Mouse (Mus musculus) MEL (cell line): ENCODE results near the gene Gm28710. TPM values are rescaled to one million over a fixed set of nuclear protein-coding genes. Genes with fewer than 3 reads are reported as not detected.

Source experiments
- DNase-seq: peaks from one replicate; pipeline ENCODE4 v3.0.0; 2011; ENCODE audit warnings: low read depth, low spot score
- H3K27ac ChIP-seq: 2 replicates; pipeline ENCODE4 v1.5.1; 2012; ENCODE audit warnings: low read depth, mild to moderate bottlenecking, control low read depth, low read length, moderate library complexity; ENCODE audit not compliant: control insufficient read depth
- H3K27me3 ChIP-seq, 2 experiments: fragments of 150-350 bp in 1 of 2; sonication (generic) in 1 of 2; 2 replicates each; pipeline ENCODE4 v1.6.1; 2012; ENCODE audit warnings: low read length in 2 of 2, mild to moderate bottlenecking in 2 of 2, improper control_type of control experiment in 1 of 2, moderate library complexity in 1 of 2; ENCODE audit not compliant: insufficient read depth in 2 of 2, control insufficient read depth in 1 of 2
- H3K36me3 ChIP-seq, 2 experiments: 2 replicates each; pipeline ENCODE4 v1.6.1; 2012 to 2014; ENCODE audit warnings: low read length in 2 of 2, improper control_type of control experiment in 1 of 2, inconsistent platforms in 1 of 2, mild to moderate bottlenecking in 1 of 2; ENCODE audit not compliant: insufficient read depth in 2 of 2, control insufficient read depth in 1 of 2
- H3K4me1 ChIP-seq, 2 experiments: fragments of 150-350 bp in 1 of 2; sonication (generic) in 1 of 2; 2 replicates each; pipeline ENCODE4 v1.6.1; 2012; ENCODE audit warnings: low read length in 2 of 2, improper control_type of control experiment in 1 of 2, mild to moderate bottlenecking in 1 of 2; ENCODE audit not compliant: insufficient read depth in 2 of 2, control insufficient read depth in 1 of 2
- H3K4me3 ChIP-seq, 2 experiments: fragments of 150-350 bp in 1 of 2; sonication (generic) in 1 of 2; 2 replicates each; pipeline ENCODE4 v1.5.1; 2012; ENCODE audit warnings: low read depth in 2 of 2, low read length in 2 of 2, mild to moderate bottlenecking in 2 of 2, moderate library complexity in 2 of 2, control low read depth in 1 of 2, improper control_type of control experiment in 1 of 2; ENCODE audit not compliant: control insufficient read depth in 1 of 2, insufficient read depth in 1 of 2
- H3K79me2 ChIP-seq: 2 replicates; pipeline ENCODE4 v1.6.1; 2012; ENCODE audit warnings: mild to moderate bottlenecking, low read length, moderate library complexity; ENCODE audit not compliant: control insufficient read depth, poor library complexity, insufficient read depth
- H3K9ac ChIP-seq: 2 replicates; pipeline ENCODE4 v1.6.1; 2012; ENCODE audit warnings: low read depth, mild to moderate bottlenecking, control low read depth, low read length, moderate library complexity; ENCODE audit not compliant: control insufficient read depth, poor library complexity, severe bottlenecking
- H3K9me3 ChIP-seq: fragments of 150-350 bp; sonication (generic); replicated peaks from 2 replicates; pipeline ENCODE4 v1.6.1; 2012; ENCODE audit warnings: mild to moderate bottlenecking, low read length, improper control_type of control experiment, moderate library complexity; ENCODE audit not compliant: insufficient read depth
- CHD1 ChIP-seq: IDR thresholded peaks from 2 replicates; pipeline ENCODE4 v1.6.1; 2012; ENCODE audit warnings: low read depth, mild to moderate bottlenecking, inconsistent platforms, low read length, improper control_type of control experiment
- CTCF ChIP-seq, 3 experiments: IDR thresholded peaks in 2 of 3; conservative IDR thresholded peaks in 1 of 3; 2 replicates each; pipeline ENCODE4 v1.5.1; 2011 to 2012; ENCODE audit warnings: low read length in 3 of 3, low read depth in 2 of 3, mild to moderate bottlenecking in 2 of 3, improper control_type of control experiment in 1 of 3, inconsistent platforms in 1 of 3, mixed read lengths in 1 of 3, moderate library complexity in 1 of 3; ENCODE audit not compliant: control insufficient read depth in 1 of 3, insufficient read depth in 1 of 3, poor library complexity in 1 of 3, severe bottlenecking in 1 of 3
- E2F4 ChIP-seq: IDR thresholded peaks from 2 replicates; pipeline ENCODE4 v1.6.1; 2011; ENCODE audit warnings: low read depth, low read length, improper control_type of control experiment, borderline replicate concordance
- EP300 ChIP-seq, 2 experiments: IDR thresholded peaks; 2 replicates each; pipeline ENCODE4 v1.6.1; 2011; ENCODE audit warnings: improper control_type of control experiment in 2 of 2, low read length in 2 of 2, low read depth in 1 of 2, mild to moderate bottlenecking in 1 of 2
- GABPA ChIP-seq: IDR thresholded peaks from 2 replicates; pipeline ENCODE4 v1.6.1; 2012; ENCODE audit warnings: low read depth, mild to moderate bottlenecking, inconsistent platforms, low read length, improper control_type of control experiment, moderate library complexity
- MAFK ChIP-seq: IDR thresholded peaks from 2 replicates; pipeline ENCODE4 v1.6.1; 2011; ENCODE audit warnings: low read depth, mild to moderate bottlenecking, low read length, improper control_type of control experiment, borderline replicate concordance
- MEF2A ChIP-seq: IDR thresholded peaks from 2 replicates; pipeline ENCODE4 v1.6.1; 2014; ENCODE audit warnings: low read depth, mild to moderate bottlenecking, inconsistent platforms, low read length, improper control_type of control experiment; ENCODE audit not compliant: poor library complexity, insufficient replicate concordance, severe bottlenecking; ENCODE audit errors: extremely low read depth
- MXI1 ChIP-seq: IDR thresholded peaks from 2 replicates; pipeline ENCODE4 v1.6.1; 2011; ENCODE audit warnings: mild to moderate bottlenecking, low read depth, low read length, improper control_type of control experiment
- NELFE ChIP-seq: IDR thresholded peaks from 2 replicates; pipeline ENCODE4 v1.6.1; 2011; ENCODE audit warnings: low read depth, low read length, improper control_type of control experiment
- POLR2AphosphoS2 ChIP-seq: IDR thresholded peaks from 2 replicates; pipeline ENCODE4 v1.6.1; 2011; ENCODE audit warnings: low read length, improper control_type of control experiment
- POLR2AphosphoS5 ChIP-seq: IDR thresholded peaks from 2 replicates; pipeline ENCODE4 v1.6.1; 2012; ENCODE audit warnings: low read depth, borderline replicate concordance, mild to moderate bottlenecking, inconsistent platforms, low read length, moderate library complexity, mixed read lengths
- RAD21 ChIP-seq: IDR thresholded peaks from 2 replicates; pipeline ENCODE4 v1.6.1; 2011; ENCODE audit warnings: mild to moderate bottlenecking, low read depth, low read length, improper control_type of control experiment
- SIN3A ChIP-seq: IDR thresholded peaks from 2 replicates; pipeline ENCODE4 v1.6.1; 2012; ENCODE audit warnings: low read length, improper control_type of control experiment, inconsistent platforms
- SMC3 ChIP-seq: IDR thresholded peaks from 2 replicates; pipeline ENCODE4 v1.6.1; 2011; ENCODE audit warnings: low read depth, low read length, improper control_type of control experiment
- UBTF ChIP-seq: IDR thresholded peaks from 2 replicates; pipeline ENCODE4 v1.6.1; 2012; ENCODE audit warnings: low read depth, mild to moderate bottlenecking, inconsistent platforms, low read length, improper control_type of control experiment, moderate library complexity, borderline replicate concordance; ENCODE audit not compliant: insufficient read depth
- USF1 ChIP-seq: IDR thresholded peaks from 2 replicates; pipeline ENCODE4 v1.6.1; 2014; ENCODE audit warnings: low read depth, mild to moderate bottlenecking, inconsistent platforms, low read length, improper control_type of control experiment, moderate library complexity
- USF2 ChIP-seq, 2 experiments: IDR thresholded peaks; 2 replicates each; pipeline ENCODE4 v1.6.1; 2011 to 2012; ENCODE audit warnings: improper control_type of control experiment in 2 of 2, low read length in 2 of 2, borderline replicate concordance in 1 of 2, inconsistent platforms in 1 of 2, low read depth in 1 of 2, mild to moderate bottlenecking in 1 of 2; ENCODE audit not compliant: insufficient read depth in 1 of 2
- ZC3H11A ChIP-seq: IDR thresholded peaks from 2 replicates; pipeline ENCODE4 v1.6.1; 2012; ENCODE audit warnings: low read depth, mild to moderate bottlenecking, inconsistent platforms, low read length, improper control_type of control experiment
- ZKSCAN1 ChIP-seq: IDR thresholded peaks from 2 replicates; pipeline ENCODE4 v1.6.1; 2012; ENCODE audit warnings: low read depth, mild to moderate bottlenecking, inconsistent platforms, low read length, improper control_type of control experiment, moderate library complexity
- ZNF384 ChIP-seq: IDR thresholded peaks from 2 replicates; pipeline ENCODE4 v1.6.1; 2012; ENCODE audit warnings: low read depth, mild to moderate bottlenecking, inconsistent platforms, low read length, improper control_type of control experiment
- polyA plus RNA-seq, 2 experiments: library from polyadenylated mRNA; stranded (reverse) in 1 of 2; unstranded in 1 of 2; fragments of >175 nt in 1 of 2; fragments of >200 nt in 1 of 2; gene quantifications; 2 replicates each; pipeline versions ENCODE4 v1.2.1 to v1.2.4; 2012; ENCODE audit warnings: low replicate concordance in 2 of 2, low read depth in 1 of 2; ENCODE audit not compliant: insufficient read length in 2 of 2, insufficient read depth in 1 of 2, missing spikeins in 1 of 2
- total RNA-seq: library from RNA; depleted of rRNA; stranded (reverse); fragments of 300-350 nt; gene quantifications from 2 replicates; pipeline ENCODE4 v1.2.3, GENCODE M21; 2012

Gene Gm28710
- total and polyA plus RNA-seq, 3 experiments: not detected

GRCm38 (mm10) chr5:16894161-16894560, 102.6 kb downstream of the Gm28710 start:
- no peaks in the 10 kb centered on the region for H3K79me2 ChIP-seq
- DNase-seq: peak; percentile 26
- no peaks in the 10 kb centered on the region for H3K4me1 ChIP-seq
- H3K36me3 ChIP-seq: no peaks in the 10 kb centered on the region
- no peaks in the 10 kb centered on the region for H3K27me3 ChIP-seq
- no peaks in the 10 kb centered on the region for H3K9me3 ChIP-seq
- H3K27ac ChIP-seq: no peak overlapping the region
- no peak overlapping the region for H3K9ac ChIP-seq
- H3K4me3 ChIP-seq: no peak overlapping the region
- TF ChIP-seq USF2 (IDR thresholded peaks at IDR 0.05; ENCODE audit: borderline replicate concordance in 1 of 2, insufficient read depth in 1 of 2, low read depth in 1 of 2, low read length in 2 of 2) (no peak), POLR2AphosphoS5 (no peak), ZC3H11A (peak; percentile 48), POLR2AphosphoS2 (no peak), SIN3A (no peak), SMC3 (peak; percentile 60), RAD21 (peak; percentile 62), CTCF (IDR thresholded peaks at IDR 0.05 in 2 of 3, conservative IDR thresholded peaks at IDR 0.05 in 1 of 3; ENCODE audit: control insufficient read depth in 1 of 3, insufficient read depth in 1 of 3, low read depth in 2 of 3, low read length in 3 of 3, poor library complexity in 1 of 3, severe bottlenecking in 1 of 3) (peak in 1 of 3 experiments; percentile 51; a peak in 3 of 6 replicates)

- DNase-seq: no peak
- H3K79me2 ChIP-seq: no peaks in the 10 kb centered on the region
- no peaks in the 10 kb centered on the region for H3K36me3 ChIP-seq
- H3K4me1 ChIP-seq: no peaks in the 10 kb centered on the region
- no peaks in the 10 kb centered on the region for H3K9me3 ChIP-seq
- TF ChIP-seq RAD21 (no peak), CHD1 (no peak), UBTF (no peak), MAFK (no peak), E2F4 (no peak), ZKSCAN1 (no peak), POLR2AphosphoS2 (no peak), USF1 (no peak), GABPA (no peak)
- TF ChIP-seq, all 39 proteins: peak for 0
- Histone ChIP-seq H3K4me3 (no peak overlapping the region), H3K27me3 (no peaks in the 10 kb centered on the region), H3K9ac (no peak overlapping the region), H3K27ac (no peak overlapping the region)
Observed at GRCm38 (mm10) chr5:16919791-16920190, 128.2 kb downstream of the Gm28710 start.

GRCm38 (mm10) chr5:16922473-16922872, 130.9 kb downstream of the Gm28710 start:
- H3K27me3 ChIP-seq: no peaks in the 10 kb centered on the region
- no peaks in the 10 kb centered on the region for H3K4me1 ChIP-seq
- H3K4me3 ChIP-seq: no peak overlapping the region
- no peak for DNase-seq
- no peaks in the 10 kb centered on the region for H3K79me2 ChIP-seq
- TF ChIP-seq RAD21 (no peak), CHD1 (no peak), MXI1 (no peak), MEF2A (no peak), SMC3 (no peak), EP300 (IDR thresholded peaks at IDR 0.05; ENCODE audit: low read depth in 1 of 2, low read length in 2 of 2) (no peak), NELFE (no peak), ZNF384 (no peak), UBTF (no peak)
- no peak overlapping the region for H3K9ac ChIP-seq
- H3K9me3 ChIP-seq: no peaks in the 10 kb centered on the region
- H3K36me3 ChIP-seq: no peaks in the 10 kb centered on the region
- no peak overlapping the region for H3K27ac ChIP-seq
